Mouse (Mus musculus): ENCODE results near the gene Gm17349.
"Not testable (repeated sequence)": the region's sequence is repeated elsewhere in the genome, so short reads cannot be mapped to it uniquely, and the experiment has no call there.

The Gm17349 gene

GRCm38 (mm10) chr15:99717386-99718334, 12.4 kb upstream of the Gm17349 start, which contains the start of gene Gpd1:
TSS of gene Gpd1 (plus strand) at chr15:99717515.
- DNase-seq (ENCODE audit: low read depth, low spot score) = no peak

- DNase-seq (ENCODE audit: low read depth, low spot score) = no peak
Observed at GRCm38 (mm10) chr15:99716814-99717213, 11.5 kb upstream of the Gm17349 start.

GRCm38 (mm10) chr15:99715982-99716746, 10.9 kb upstream of the Gm17349 start:
- no peak for DNase-seq (ENCODE audit: low read depth, low spot score)

- DNase-seq (ENCODE audit: low read depth, low spot score) = no peak
Observed at GRCm38 (mm10) chr15:99715361-99715865, 10.1 kb upstream of the Gm17349 start.

GRCm38 (mm10) chr15:99714858-99715257, 9.6 kb upstream of the Gm17349 start:
- DNase-seq (ENCODE audit: low read depth, low spot score) = peak; percentile 59

- no peak for DNase-seq (ENCODE audit: low read depth, low spot score)
Observed at GRCm38 (mm10) chr15:99714206-99714605, 8.9 kb upstream of the Gm17349 start.

GRCm38 (mm10) chr15:99713569-99713968, 8.3 kb upstream of the Gm17349 start:
- no peak for DNase-seq (ENCODE audit: low read depth, low spot score)

- no peak for DNase-seq (ENCODE audit: low read depth, low spot score)
Observed at GRCm38 (mm10) chr15:99712666-99713559, 7.6 kb upstream of the Gm17349 start.

- no peak for DNase-seq (ENCODE audit: low read depth, low spot score)
Observed at GRCm38 (mm10) chr15:99711491-99711890, 6.2 kb upstream of the Gm17349 start.

- no peak for DNase-seq (ENCODE audit: low read depth, low spot score)
Observed at GRCm38 (mm10) chr15:99710221-99711190, 5.2 kb upstream of the Gm17349 start.

- DNase-seq (ENCODE audit: low read depth, low spot score) = no peak
Observed at GRCm38 (mm10) chr15:99708176-99708575, 2.9 kb upstream of the Gm17349 start.

- DNase-seq (ENCODE audit: low read depth, low spot score) = no peak
Observed at GRCm38 (mm10) chr15:99704881-99705280, 409 bp downstream of the Gm17349 start.

GRCm38 (mm10) chr15:99704041-99704681, 1.1 kb downstream of the Gm17349 start:
- DNase-seq (ENCODE audit: low read depth, low spot score) = no peak

GRCm38 (mm10) chr15:99703676-99704040, 1.6 kb downstream of the Gm17349 start:
- DNase-seq (ENCODE audit: low read depth, low spot score) = no peak

- no peak for DNase-seq (ENCODE audit: low read depth, low spot score)
Observed at GRCm38 (mm10) chr15:99703104-99703503, 2.2 kb downstream of the Gm17349 start.

- peak; percentile 94 for DNase-seq (ENCODE audit: low read depth, low spot score)
Observed at GRCm38 (mm10) chr15:99701999-99702900, 3.0 kb downstream of the Gm17349 start, which contains the start of gene Smarcd1. TSS of gene Smarcd1 (plus strand) at chr15:99702129.

GRCm38 (mm10) chr15:99701640-99701998, 3.7 kb downstream of the Gm17349 start:
- DNase-seq (ENCODE audit: low read depth, low spot score) = not testable (repeated sequence)
